Mouse (Mus musculus) layer of hippocampus, postnatal 25 days (tissue): ENCODE data around the gene Slc25a10. TPM values are rescaled to one million over a fixed set of nuclear protein-coding genes. Genes with fewer than 3 reads are reported as not detected.
"Not testable (repeated sequence)": the region's sequence is repeated elsewhere in the genome, so short reads cannot be mapped to it uniquely, and the experiment has no call there.

Experiments
- DNase-seq, 2 experiments: peaks; one replicate each; pipeline ENCODE4 v3.0.0; 2022; ENCODE audit warnings: mixed read lengths in 2 of 2, low spot score in 1 of 2; ENCODE audit errors: extremely low spot score in 1 of 2
- total RNA-seq, 2 experiments: library from RNA; stranded (reverse); gene quantifications; 2 replicates each; pipeline ENCODE4 v1.2.3; 2021

Gene Slc25a10
- total RNA-seq, 2 experiments from 2014 or later = 18.1 to 22.4 TPM

DNA sequence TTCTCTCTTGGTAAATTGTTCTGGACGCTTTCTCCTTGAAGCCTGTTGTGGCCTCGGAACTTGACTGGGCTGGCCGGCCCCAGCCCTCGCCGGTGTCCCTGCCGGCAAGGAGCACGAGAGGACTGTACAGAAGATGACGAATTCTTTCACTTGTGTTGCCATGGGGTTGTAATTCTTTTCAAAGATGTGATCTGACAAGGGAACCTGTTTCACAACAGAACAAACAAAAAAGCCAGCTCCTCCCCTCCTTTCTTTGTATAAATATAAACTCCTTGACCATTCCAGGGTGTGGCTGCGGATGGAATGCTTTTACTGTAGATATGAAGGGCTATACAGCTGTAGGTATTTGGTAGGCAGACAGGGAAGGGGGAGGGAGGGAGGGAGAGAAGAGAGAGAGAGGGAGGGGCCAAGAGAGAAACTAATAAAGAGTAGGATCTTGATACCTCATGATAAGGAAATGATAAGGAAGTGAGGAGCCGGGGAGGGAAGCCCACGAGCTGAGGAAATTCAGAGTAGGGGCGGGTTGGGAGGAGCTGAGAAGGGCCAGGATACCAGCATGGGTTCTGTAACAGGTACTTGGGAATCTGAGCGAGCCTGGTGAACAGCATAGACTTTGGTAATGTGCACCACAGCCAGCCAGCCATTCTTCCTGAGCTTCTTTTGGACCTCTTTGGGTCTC is 16.1 kb downstream of the Slc25a10 start:
- no peak for DNase-seq

DNA sequence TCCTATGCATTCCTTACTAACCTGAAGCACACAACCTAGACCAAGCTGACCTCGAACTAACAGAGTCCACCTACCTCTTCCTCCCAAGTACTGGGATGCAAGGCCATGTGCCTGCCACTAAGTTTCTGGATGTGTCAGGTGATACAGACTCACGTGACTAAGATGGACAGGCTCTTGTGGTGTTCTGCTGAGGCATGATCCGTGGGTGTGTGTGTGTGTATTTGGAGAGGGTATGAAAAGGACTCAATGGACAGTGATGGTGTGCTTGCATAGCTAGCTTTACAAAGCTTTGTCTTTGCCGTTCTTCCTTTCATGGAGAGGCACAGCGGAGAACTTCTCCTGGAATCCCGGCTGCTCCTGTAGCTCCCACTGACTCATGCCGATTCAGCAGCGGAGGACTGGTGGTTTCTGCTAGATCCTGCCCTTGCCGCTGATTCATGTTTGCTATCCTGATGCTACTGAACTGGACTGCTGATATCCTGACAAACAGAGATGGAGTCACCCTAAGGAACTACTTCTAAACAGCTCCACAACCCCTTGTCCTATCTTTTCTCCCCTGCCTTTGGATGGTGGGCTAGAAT is 16.7 kb downstream of the Slc25a10 start:
- DNase-seq = no peak

DNA sequence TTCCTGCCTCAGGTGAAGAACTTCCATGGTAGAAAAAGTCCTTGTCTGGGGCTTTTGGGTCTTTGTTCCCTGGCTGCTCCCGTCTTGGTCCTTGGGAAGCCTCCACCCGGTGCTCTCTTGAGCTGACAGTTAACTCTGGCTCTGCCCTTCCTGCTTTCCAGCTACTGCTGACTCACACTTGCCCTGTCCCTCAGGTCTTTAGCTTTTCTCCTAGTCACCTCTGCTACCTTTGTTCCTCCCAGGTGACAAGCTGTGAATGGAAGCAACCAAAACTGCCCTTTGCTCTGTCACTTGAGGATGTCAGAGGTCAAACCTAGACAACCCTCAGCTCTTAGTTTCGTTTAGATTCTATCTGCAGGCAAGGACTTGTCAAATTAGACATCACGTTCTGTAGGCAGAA is 18.3 kb downstream of the Slc25a10 start:
- DNase-seq = no peak

DNA sequence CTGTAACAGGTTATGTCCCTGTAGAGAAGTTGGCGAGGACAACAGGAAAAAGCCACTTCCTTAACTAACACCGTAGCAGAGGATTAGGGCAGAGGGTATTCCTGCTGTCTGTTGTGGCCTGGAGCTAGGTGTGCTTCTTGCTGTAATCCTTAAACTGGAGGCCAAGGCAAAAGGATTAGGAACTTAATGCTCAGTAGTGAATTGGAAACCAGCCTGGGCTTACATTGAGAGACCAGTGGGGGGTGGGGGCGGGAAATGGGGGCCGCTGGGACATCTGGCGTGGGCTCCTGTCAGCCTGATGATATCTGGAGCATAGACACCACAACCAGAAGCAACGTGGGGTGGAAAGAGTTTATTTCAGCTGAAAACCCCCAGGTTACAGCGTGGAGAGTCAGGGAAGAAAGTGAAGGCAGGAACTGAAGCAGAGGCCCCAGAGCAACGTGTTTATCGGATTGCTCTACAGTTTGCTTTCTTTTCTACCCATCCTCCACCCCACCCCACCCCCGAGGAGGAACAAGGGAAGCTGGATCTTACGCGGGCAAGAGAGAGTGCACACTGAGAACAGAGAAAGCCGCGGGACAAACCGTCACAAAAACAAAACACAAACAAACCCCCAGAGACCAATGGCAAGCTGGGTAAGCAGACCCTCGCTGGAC is 18.9 kb downstream of the Slc25a10 start:
- no peak for DNase-seq

DNA sequence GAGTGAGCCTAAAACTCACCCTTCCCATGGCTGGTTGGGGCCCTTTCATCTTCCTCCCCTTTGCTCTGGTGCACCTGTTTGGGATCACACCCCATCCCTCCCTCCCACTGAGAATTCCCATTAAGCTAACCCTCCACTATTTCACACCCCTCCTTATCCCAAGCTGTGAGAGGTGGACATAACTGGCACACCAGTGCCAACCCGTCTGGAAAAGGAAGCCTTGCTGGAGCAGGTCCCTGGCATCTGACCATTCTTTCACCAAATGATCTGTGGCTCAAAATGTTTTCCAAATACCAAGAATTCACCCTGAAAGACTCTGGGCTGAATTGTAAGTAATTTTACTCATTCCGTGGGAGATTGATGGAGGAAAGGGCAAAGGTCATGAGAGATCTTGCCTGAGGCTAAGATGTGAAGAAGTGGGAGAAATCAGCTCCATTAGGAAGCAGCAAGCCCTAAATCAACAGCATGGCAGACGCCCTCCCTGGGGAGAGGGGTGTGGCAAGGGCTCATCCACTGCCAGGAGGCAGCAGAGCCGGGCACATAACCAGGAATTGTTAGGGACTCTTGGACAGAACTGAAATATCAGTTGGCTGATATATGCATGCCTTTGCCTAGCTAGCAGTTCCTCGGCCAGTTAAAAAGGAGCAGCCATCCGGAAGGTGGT is 21.3 kb downstream of the Slc25a10 start:
- DNase-seq = no peak

DNA sequence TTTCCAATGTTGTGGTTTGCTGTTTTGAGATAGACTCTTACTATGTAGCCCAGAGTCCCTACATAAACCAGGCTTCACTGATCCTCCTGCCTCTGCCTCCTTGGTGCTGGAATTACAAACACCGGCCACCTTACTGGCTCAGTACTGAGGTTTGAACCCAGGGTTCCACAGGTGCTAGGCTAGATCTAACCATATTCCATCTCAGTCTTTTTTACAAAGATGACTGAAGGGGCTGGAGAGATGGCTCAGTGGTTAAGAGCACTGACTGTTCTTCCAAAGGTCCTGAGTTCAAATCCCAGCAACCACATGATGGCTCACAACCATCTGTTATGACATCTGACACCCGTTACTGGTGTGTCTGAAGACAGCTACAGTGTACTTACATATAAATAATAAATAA is 22.6 kb downstream of the Slc25a10 start:
- not testable (repeated sequence) for DNase-seq

DNA sequence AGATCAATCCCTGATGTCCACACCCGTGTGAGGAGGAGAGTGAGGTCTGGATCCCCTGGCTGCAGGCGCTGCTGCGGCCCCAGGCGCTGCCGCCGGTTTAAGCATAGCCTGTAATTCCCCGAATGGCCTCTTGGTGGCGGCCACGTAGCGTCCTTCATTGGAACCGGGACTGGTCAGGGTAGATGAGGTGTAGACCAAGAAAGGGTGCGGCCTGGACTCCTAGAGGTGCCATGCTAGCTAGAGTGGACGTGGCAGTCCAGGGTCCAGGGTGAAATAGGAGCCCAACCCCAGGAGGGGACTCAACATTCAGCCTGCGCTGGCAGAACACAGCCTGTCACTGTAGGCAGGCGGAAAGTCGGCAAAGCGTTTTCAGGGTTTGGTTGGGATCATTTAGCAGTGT is 24.0 kb downstream of the Slc25a10 start:
- peak; percentile 90 to 97 for DNase-seq

DNA sequence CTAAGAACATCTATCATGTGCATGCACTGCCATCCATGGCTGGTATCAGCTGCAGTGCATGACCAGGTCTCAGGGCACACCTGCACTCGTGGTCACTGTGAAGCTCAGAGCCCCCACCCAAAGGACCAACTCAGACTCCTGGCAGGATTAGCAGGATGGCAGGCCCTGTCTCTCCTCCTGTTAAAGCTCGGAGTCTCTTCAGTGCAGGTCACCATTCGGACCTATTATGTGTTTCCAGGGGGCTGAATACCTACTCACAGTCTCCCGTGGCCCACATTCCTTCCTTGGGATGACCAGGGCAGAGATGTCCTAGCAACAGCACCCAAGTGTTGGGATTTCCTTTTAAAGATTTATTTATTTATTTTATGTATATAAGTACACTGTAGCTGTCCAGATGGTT is 25.5 kb downstream of the Slc25a10 start:
- no peak for DNase-seq

DNA sequence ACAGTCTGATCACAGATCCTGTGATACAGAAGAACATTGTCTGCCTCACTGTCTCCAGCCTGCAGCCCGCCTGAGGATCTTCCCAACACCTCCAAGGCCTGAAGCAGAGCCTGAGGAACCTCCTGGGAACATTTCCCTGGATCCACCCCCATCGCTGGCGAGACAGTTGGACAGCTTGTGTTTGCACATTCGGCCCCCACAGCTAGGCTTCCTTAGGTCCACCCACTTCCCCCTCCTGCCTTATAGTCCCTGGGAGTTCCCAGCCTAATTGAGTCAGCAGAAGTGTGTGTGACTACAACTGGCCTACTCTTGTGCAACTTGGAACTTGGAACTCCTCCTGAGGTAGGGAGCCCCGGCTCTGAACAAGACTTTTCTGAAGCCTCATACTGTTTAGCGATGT is 26.4 kb downstream of the Slc25a10 start:
- peak; percentile 23 to 29 for DNase-seq

DNA sequence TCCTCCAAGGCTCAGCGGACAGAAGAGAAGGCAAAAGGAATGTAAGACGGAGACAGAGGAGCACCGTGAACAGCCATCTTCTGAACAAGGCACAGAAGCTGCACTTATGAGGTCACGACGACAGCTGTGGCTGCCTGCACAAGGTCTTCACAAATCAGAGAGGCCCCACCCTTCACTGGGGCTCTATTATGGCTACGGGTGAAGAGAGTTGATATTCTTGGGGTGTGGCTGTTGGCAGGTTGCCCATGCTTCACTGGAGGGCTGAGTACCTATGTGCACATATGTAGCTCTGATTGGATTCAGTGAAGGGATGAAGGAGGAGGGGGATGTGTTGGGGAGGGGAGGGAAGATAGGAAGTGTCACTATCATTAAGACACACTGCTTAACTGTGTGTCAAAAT is 26.9 kb downstream of the Slc25a10 start:
- no peak for DNase-seq

DNA sequence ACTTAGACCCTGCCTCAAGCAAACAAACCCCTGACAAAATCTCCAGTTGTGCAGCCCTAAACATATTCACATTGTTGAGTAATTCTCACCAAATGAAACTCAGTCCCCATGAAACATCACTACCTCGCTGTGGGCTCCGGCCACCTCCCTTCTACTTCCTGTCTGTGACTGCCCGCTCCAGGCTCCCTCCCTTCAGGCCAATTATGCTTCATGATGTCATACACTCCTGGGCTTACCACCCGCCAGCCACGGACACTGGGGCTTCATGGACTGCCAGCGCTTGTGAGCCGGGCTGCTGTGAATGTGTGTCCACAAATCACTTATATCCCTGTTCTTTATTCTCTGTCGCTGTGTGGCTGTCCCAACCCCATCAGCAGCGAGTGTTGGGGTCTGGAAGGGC is 28.1 kb downstream of the Slc25a10 start:
- no peak for DNase-seq

DNA sequence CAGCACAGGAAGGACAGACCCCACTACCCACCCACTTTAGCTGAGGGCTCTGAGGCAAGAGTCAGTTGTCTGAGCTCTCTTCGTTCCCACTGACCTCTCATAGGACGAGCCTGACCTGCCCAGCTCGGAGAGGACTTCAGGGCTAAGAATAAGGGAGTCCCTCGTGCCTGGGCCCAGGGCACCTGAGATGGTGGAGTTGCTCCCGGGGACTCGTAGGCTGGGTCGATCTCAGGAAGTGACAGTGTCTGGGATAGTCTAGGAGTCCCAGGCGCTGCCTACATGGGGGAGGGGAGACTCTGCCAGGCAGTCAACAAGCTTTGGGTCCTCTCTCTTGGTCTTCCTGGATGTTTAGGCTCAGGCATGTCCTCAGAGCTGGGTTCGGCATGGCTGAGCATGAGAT is 28.9 kb downstream of the Slc25a10 start:
- DNase-seq = no peak

DNA sequence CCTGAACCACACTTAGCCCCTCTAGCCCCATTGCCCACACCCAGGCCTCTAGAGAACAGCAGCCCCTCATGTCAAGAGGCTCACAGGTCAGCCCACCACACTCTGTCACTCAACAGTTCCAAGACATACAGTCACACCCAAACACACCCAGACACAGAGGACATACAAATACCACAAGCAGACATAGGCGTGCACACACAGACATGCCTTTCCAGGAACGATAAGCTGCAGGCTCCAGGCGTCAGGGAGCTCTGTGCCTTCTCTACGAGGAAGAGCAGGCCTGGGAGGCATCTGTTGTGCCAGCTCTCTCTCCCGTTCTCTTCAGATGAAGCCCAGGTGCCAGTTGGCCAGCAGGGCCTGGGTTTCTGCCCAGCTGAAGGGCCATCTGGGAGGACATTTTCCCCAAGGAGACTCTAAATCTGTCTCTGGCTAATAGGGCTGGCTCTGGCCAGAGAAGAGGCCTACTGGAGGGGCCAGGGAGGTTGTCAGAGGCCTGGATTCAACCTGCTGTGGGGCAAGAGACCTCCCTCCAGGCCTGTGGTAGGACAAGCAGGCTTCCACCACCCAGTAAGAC is 29.4 kb downstream of the Slc25a10 start:
- no peak for DNase-seq

DNA sequence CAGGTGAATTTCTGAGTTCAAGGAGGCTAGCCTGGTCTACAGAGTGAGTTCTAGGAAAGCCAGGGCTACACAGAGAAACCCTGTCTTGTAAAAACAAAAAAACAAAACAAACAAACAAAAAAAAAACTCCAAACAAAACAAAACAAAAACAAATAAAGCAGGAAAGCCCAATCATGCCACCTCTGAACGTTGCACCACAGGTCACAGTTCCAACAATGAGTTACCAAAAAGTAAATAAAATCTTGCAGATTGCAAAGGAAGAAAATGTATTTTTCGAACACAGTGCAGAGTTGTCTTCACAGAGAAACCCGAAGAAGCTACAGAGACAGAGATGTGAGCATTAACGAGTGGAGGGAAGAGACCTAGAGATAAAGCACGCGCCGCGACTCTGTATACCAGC is 30.9 kb downstream of the Slc25a10 start:
- no peak for DNase-seq

DNA sequence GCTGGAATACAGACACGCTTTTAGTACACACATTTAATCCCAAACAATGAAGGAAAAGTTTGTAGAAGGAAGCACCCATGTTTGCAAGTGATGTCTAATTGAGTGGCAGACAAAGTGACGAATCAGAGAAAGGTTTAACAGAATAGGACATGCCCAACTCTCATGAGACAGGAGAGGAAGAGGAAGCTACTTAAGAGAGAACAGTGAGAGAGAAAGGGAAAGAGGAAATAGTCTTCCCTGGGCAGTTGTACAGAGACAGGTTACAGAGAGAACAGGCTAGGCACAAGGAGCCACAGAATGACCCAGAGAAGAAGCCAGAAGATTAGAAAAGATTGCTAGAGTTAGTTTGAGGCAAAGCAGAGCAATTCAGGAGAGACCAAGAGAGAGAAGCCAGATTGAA is 34.3 kb downstream of the Slc25a10 start:
- no peak for DNase-seq

DNA sequence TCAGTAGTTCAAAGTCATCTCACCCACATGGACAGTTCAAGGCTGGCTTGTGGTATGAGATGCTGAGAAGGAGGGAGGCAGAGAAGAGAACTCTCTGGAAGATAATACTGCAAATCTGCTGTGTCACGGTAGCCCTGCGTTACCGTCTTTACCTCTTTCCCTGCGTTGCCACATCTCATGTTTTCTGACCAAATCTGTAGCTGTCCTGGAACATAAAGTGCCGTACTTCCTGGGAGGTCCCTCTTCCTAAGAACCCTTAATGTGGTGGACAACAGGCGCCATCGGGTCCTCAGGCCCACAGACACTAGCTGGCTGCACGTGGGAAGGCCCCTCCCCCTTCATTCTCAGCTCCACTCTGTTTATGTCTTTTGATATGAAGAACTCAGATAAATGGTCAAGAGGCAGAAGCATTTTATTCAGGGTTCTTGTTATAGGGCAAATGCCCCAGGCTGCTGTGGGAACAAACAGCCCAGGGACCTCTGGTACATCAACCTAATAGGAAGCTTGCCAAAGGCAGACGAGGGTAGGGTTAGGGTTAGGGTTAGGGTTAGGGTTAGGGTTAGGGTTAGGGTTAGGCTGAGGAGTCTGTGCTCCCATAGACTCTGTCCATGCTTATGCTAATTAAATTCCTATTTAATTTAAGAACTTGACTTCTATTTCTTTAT is 36.2 kb downstream of the Slc25a10 start:
- no peak for DNase-seq

DNA sequence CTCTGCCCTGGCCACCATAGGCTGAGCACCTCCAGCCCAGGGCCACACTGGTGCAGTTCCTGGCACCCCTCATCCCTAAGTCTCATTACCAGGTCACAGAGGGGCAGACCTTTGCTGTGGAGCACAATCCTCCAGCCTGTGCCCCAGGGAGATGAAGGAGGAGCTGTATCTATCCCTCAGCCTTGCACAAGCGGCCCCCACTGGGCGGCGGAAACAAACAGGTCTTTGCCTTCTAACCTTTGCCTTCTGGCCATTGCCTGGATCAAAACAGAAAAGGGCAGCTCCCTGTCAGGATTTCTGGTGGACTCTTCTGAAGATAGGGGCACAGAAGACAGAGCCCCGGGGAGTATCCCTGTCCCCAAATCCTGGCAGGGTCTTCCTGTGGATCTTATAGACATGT is 37.3 kb downstream of the Slc25a10 start:
- no peak for DNase-seq

DNA sequence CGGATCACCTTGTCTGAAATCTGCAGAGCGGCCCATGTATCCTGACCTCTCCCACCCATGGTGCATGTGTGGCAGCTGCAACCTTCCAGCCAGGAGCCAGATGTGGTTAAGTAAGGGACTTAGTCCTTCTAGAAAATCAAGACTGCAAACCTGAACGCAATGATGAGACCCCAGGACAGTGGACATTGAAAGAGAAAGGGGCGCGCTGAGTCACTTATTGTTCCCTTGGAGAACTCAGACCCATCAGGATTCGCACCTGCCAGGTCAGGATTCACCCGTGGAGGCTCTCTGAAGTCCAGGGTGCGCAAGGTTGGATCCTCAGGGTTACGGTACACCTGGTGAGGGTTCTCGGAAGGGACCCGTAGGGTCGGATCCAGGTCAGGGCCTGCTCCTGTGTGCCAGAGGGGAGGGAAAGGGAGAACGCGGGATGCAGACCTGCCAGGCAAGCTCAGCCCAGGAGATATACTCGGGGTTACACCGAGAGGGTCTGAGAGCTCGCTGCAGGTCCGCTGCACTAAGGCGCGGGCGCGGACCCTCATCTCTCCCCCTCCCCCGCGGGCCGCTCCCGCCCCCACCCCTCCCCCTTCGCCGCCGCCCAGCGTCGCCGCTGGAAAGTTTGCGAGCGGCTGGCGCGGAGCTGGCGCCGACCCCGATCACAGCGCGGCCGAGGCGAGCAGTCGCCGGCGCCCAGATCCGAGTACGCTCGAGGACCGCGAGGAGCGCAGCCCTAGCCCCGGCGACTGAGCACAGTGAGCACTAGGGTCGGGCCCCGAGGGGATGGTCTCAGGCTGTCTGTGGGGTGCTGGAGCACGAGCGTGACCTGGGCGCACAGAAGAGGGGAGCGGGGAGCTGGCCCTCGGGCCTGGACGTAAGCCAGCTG is 38.7 kb downstream of the Slc25a10 start, which contains the start of gene Gcgr:
TSS of gene Gcgr (plus strand) at position 615 of the 880 bp plus-strand sequence.
- DNase-seq = no peak

DNA sequence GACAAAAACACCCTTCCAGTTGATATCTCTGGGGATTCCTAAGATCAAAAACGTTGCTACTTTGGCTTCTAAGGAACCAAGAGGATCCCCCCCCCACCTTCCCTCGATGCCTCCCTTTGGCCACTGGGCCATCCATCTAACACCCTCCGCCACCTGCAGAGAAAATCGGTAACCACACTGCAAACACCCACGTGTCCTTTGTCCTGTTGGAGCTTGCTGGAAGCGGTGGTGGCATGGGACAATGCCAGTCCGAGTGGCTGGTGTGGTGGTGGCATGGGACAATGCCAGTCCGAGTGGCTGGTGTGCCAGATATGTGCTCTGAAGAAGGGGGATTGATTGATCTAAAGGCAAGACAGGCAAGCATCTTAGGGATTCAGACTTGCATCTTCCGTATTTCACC is 40.0 kb downstream of the Slc25a10 start:
- no peak for DNase-seq

DNA sequence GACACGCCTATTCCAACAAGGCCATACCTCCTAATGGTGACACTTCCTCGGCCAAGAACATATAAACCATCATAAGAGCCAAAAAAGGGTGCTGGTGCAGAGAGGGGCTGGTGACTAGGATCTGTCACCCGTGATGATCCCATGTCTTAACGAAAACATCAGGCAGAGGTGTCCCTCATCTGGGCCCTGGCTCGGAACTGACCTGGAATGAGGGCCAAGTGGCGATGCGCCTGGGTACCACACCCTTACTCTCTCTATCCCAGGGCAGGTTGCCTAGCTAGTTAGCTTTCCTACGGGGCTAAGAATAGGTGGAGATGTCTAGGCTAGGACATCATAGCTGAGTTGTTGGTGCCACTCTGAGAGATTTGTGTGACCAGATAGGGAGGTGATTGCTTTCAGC is 42.5 kb downstream of the Slc25a10 start:
- no peak for DNase-seq
